Mouse (Mus musculus) neural tube, embryonic 15.5 days (tissue): ENCODE results near the gene Rprd1b. TPM values are rescaled to one million over a fixed set of nuclear protein-coding genes. Genes with fewer than 3 reads are reported as not detected.
A peak's percentile ranks its signal among the peaks of the same experiment; 100 is the strongest.

Experiments
- ATAC-seq: fragments of 200-750 bp; cut with Nextera tagmentation; 2 replicates; pipeline ENCODE4 v1.8.0; 2017; ENCODE audit warnings: mild to moderate bottlenecking, moderate TSS enrichment, moderate library complexity; ENCODE audit not compliant: low FRiP score
- H3K27ac ChIP-seq: fragments of 300-500 bp; sonication (generic); replicated peaks from 2 replicates; pipeline ENCODE4 v1.5.1; 2015; ENCODE audit warnings: mild to moderate bottlenecking, inconsistent platforms
- H3K27me3 ChIP-seq: fragments of 300-500 bp; sonication (generic); replicated peaks from 2 replicates; pipeline ENCODE4 v1.6.1; 2015; ENCODE audit warnings: inconsistent platforms
- H3K36me3 ChIP-seq: fragments of 300-500 bp; sonication (generic); 2 replicates; pipeline ENCODE4 v1.6.1; 2015; ENCODE audit warnings: inconsistent platforms
- H3K4me1 ChIP-seq: fragments of 300-500 bp; sonication (generic); 2 replicates; pipeline ENCODE4 v1.6.1; 2015; ENCODE audit warnings: inconsistent platforms
- H3K4me2 ChIP-seq: fragments of 300-500 bp; sonication (generic); 2 replicates; pipeline ENCODE4 v1.6.1; 2015; ENCODE audit warnings: inconsistent platforms, mild to moderate bottlenecking, moderate library complexity
- H3K4me3 ChIP-seq: fragments of 300-500 bp; sonication (generic); replicated peaks from 2 replicates; pipeline ENCODE4 v1.5.1; 2015; ENCODE audit warnings: mild to moderate bottlenecking, inconsistent platforms
- H3K9ac ChIP-seq: fragments of 300-500 bp; sonication (generic); replicated peaks from 2 replicates; pipeline ENCODE4 v1.6.1; 2015; ENCODE audit warnings: mild to moderate bottlenecking, inconsistent platforms
- H3K9me3 ChIP-seq: fragments of 300-500 bp; sonication (generic); replicated peaks from 2 replicates; pipeline ENCODE4 v1.6.1; 2016; ENCODE audit warnings: inconsistent platforms
- whole genome bisulfite sequencing: fragments of 180-500 bp; shearing (Covaris S2); methylation state at CpG from one replicate; pipeline ENCODE4 v1.1.7; 2015; ENCODE audit warnings: mixed read lengths; 5-methylcytosine and 5-hydroxymethylcytosine counted together
- polyA plus RNA-seq: library from polyadenylated mRNA; unstranded; fragments of >200 nt; fragmentation: Nextera tagmentation; extraction: Ambion mirVana; gene quantifications from 2 replicates; pipeline ENCODE4 v1.2.1, GENCODE M21; 2015

The Rprd1b gene
- polyA plus RNA-seq, 1 experiment from 2014 or later, result 28.5 TPM

GRCm38 (mm10) chr2:158005641-158006040, 22.7 kb upstream of the Rprd1b start:
- H3K27ac ChIP-seq, result no peak overlapping the region
- H3K9ac ChIP-seq, result no peak overlapping the region
- no peaks in the 10 kb centered on the region for H3K9me3 ChIP-seq
- H3K4me1 ChIP-seq, result 0 out of 2 replicates have a peak, but pooled peaks cover 1% of the 10 kb centered on the region
- H3K4me2 ChIP-seq, result no peak overlapping the region
- WGBS, result 98% methylated on average over 4 of the region's 4 CpGs
- no peaks in the 10 kb centered on the region for H3K27me3 ChIP-seq
- H3K4me3 ChIP-seq, result no peak overlapping the region
- peaks cover 17% of the 10 kb centered on the region; the same call in 1 of the 2 replicates for H3K36me3 ChIP-seq
- ATAC-seq, result no peak

- Histone ChIP-seq H3K9me3 (no peaks in the 10 kb centered on the region), H3K27me3 (no peaks in the 10 kb centered on the region), H3K4me2 (no peak overlapping the region), H3K4me1 (no peaks in the 10 kb centered on the region), H3K9ac (no peak overlapping the region), H3K36me3 (peaks cover 16% of the 10 kb centered on the region; the same call in 1 of the 2 replicates), H3K4me3 (no peak overlapping the region), H3K27ac (no peak overlapping the region)
- ATAC-seq, result no peak
- WGBS, result 89% methylated on average over 7 of the region's 7 CpGs
Measured at GRCm38 (mm10) chr2:158009373-158009772, 18.9 kb upstream of the Rprd1b start.

DNA sequence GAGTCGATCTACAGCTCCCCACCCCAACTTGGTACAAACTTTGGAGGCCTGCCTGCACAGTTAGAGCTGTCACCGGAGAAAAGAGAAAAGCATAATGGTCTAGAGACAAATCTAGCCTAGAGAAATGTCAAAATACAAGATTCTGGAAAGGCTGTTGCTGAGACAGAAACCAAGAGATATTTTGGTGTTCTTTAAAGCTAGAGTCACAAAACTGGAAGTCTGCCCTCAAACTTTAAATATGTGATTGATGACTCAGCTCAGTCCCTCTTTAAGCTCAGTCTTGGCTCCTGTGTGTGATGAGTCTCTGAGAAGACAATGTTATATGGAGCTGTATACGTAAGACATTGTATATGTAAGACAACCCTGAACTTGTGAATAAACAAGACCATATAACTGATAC, 15.7 kb upstream of the Rprd1b start:
- whole genome bisulfite sequencing, result 92% methylated on average over 3 of the region's 3 CpGs
- ATAC-seq, result no peak

GRCm38 (mm10) chr2:158017330-158017729, 11.0 kb upstream of the Rprd1b start:
- Histone ChIP-seq H3K4me3 (no peak overlapping the region), H3K27me3 (no peaks in the 10 kb centered on the region), H3K9ac (no peak overlapping the region), H3K36me3 (no peaks in the 10 kb centered on the region), H3K4me2 (no peak overlapping the region), H3K27ac (no peak overlapping the region), H3K9me3 (no peaks in the 10 kb centered on the region), H3K4me1 (no peaks in the 10 kb centered on the region)
- 93% methylated on average over 4 of the region's 4 CpGs for WGBS
- ATAC-seq, result no peak

More for the DNA sequence above, 15.7 kb upstream of the Rprd1b start:
- Histone ChIP-seq H3K27ac (no peak overlapping the region), H3K9me3 (no peaks in the 10 kb centered on the region), H3K4me1 (no peaks in the 10 kb centered on the region), H3K4me3 (no peak overlapping the region), H3K27me3 (no peaks in the 10 kb centered on the region), H3K9ac (no peak overlapping the region), H3K4me2 (no peak overlapping the region), H3K36me3 (peaks cover 8% of the 10 kb centered on the region; the same call in 1 of the 2 replicates)

GRCm38 (mm10) chr2:158027855-158028353, 393 bp upstream of the Rprd1b start:
- peak overlapping the region; percentile 94 for H3K27ac ChIP-seq
- H3K9ac ChIP-seq, result peak overlapping the region; percentile 96
- H3K4me2 ChIP-seq, result peak overlapping the region; percentile 87
- H3K27me3 ChIP-seq, result no peaks in the 10 kb centered on the region
- 2% methylated on average over 16 of the region's 16 CpGs for WGBS
- peak overlapping the region; percentile 96 for H3K4me3 ChIP-seq
- H3K9me3 ChIP-seq, result no peaks in the 10 kb centered on the region
- ATAC-seq, result no peak
- H3K36me3 ChIP-seq, result no peaks in the 10 kb centered on the region
- H3K4me1 ChIP-seq, result peaks cover 46% of the 10 kb centered on the region

DNA sequence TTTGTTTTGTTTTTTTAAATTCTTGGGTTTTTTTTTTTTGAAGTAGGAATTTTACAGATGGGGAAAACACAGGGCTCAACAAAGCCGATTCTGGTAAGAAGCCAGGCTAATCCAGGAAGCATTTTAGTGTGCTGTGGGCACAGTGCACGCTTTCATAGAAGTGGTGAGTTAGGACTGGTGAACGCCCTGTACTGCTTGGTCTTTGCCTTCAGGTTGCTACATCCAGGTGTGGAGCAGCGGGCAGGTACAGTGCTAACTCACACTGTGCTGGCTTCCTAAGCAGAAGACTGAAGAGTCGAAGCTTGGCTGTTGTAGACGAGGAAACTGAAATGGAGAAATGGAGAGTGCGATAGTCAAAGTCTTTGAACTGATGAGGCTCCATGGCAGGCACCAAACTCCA, 1.7 kb downstream of the Rprd1b start:
- Histone ChIP-seq H3K4me3 (peak overlapping the region; percentile 96), H3K36me3 (no peaks in the 10 kb centered on the region), H3K9me3 (no peaks in the 10 kb centered on the region), H3K4me2 (peak overlapping the region; percentile 87), H3K27me3 (no peaks in the 10 kb centered on the region), H3K4me1 (peaks cover 46% of the 10 kb centered on the region), H3K9ac (peak overlapping the region; percentile 96; the same call in 1 of the 2 replicates), H3K27ac (no peak overlapping the region)
- ATAC-seq, result no peak
- 87% methylated on average over 7 of the region's 7 CpGs for WGBS

GRCm38 (mm10) chr2:158035813-158036212, 7.5 kb downstream of the Rprd1b start:
- Histone ChIP-seq H3K27me3 (no peaks in the 10 kb centered on the region), H3K9me3 (no peaks in the 10 kb centered on the region), H3K4me2 (no peak overlapping the region), H3K36me3 (no peaks in the 10 kb centered on the region), H3K9ac (no peak overlapping the region), H3K4me3 (no peak overlapping the region), H3K27ac (no peak overlapping the region), H3K4me1 (peaks cover 16% of the 10 kb centered on the region)
- WGBS, result 95% methylated on average over 2 of the region's 2 CpGs
- ATAC-seq, result no peak

- peaks cover 10% of the 10 kb centered on the region for H3K4me1 ChIP-seq
- H3K27me3 ChIP-seq, result no peaks in the 10 kb centered on the region
- WGBS, result 87% methylated on average over 6 of the region's 6 CpGs
- no peak overlapping the region for H3K4me2 ChIP-seq
- no peak overlapping the region for H3K9ac ChIP-seq
- no peaks in the 10 kb centered on the region for H3K9me3 ChIP-seq
- peaks cover 2% of the 10 kb centered on the region; the same call in 1 of the 2 replicates for H3K36me3 ChIP-seq
- ATAC-seq, result no peak
- no peak overlapping the region for H3K27ac ChIP-seq
- H3K4me3 ChIP-seq, result no peak overlapping the region
Measured at GRCm38 (mm10) chr2:158036408-158036807, 8.1 kb downstream of the Rprd1b start.

DNA sequence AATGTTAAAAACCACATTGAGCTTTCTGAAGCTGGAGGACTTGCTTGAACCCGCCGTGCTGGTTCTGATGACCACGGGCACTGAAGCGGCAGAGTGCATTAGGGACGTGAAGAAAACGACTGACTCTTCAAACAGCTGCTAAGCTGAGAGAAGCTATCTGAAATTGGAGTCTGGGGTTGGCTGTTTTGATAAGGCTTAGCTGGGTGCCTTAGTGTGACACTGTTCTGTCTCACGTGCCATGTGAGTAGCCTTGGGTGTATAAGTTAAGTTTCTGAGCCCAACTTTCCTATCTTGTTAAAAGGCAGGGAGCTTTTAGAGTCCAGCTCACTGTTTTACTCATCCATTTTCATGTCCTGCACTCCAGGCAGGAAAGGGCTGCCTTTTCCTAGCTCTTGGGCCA, 8.7 kb downstream of the Rprd1b start:
- ATAC-seq, result no peak
- no peaks in the 10 kb centered on the region for H3K9me3 ChIP-seq
- WGBS, result 86% methylated on average over 7 of the region's 7 CpGs
- no peak overlapping the region for H3K4me2 ChIP-seq
- no peak overlapping the region for H3K4me3 ChIP-seq
- no peak overlapping the region for H3K9ac ChIP-seq
- H3K4me1 ChIP-seq, result peaks cover 6% of the 10 kb centered on the region; the same call in 1 of the 2 replicates
- H3K36me3 ChIP-seq, result peaks cover 4% of the 10 kb centered on the region; the same call in 1 of the 2 replicates
- H3K27me3 ChIP-seq, result no peaks in the 10 kb centered on the region
- no peak overlapping the region for H3K27ac ChIP-seq

DNA sequence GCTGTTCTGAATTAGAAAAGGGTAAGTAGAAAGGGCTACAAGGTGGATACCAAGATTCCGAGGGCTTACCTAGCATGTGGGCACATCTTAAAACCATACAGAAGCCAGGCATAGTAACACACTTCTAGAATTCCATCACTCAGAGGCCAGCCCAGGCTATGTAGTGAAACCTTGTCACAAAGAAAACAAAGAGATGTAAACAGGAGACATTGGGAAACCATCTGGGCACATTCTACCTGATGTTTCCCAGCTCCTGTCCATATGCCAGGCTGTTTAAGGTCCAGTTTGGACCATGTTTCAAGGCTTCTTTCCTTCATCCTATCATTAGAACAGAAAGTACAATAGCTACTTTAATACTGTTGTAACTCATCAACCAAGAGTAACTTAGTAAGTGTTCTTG, 9.3 kb downstream of the Rprd1b start:
- no peak overlapping the region for H3K4me3 ChIP-seq
- 93% methylated on average over 1 of the region's 1 CpGs for WGBS
- no peak overlapping the region for H3K4me2 ChIP-seq
- H3K9me3 ChIP-seq, result no peaks in the 10 kb centered on the region
- no peak for ATAC-seq
- H3K27me3 ChIP-seq, result no peaks in the 10 kb centered on the region
- no peak overlapping the region for H3K9ac ChIP-seq
- H3K27ac ChIP-seq, result no peak overlapping the region
- peaks cover 6% of the 10 kb centered on the region; the same call in 1 of the 2 replicates for H3K36me3 ChIP-seq
- no peaks in the 10 kb centered on the region for H3K4me1 ChIP-seq

- H3K27ac ChIP-seq, result no peak overlapping the region
- no peak for ATAC-seq
- no peak overlapping the region for H3K4me3 ChIP-seq
- no peaks in the 10 kb centered on the region for H3K27me3 ChIP-seq
- WGBS, result 84% methylated on average over 1 of the region's 1 CpGs
- H3K9ac ChIP-seq, result no peak overlapping the region
- no peaks in the 10 kb centered on the region for H3K9me3 ChIP-seq
- peaks cover 20% of the 10 kb centered on the region for H3K36me3 ChIP-seq
- H3K4me2 ChIP-seq, result no peak overlapping the region
- H3K4me1 ChIP-seq, result 0 out of 2 replicates have a peak, but pooled peaks cover 2% of the 10 kb centered on the region
Measured at GRCm38 (mm10) chr2:158039662-158040061, 11.4 kb downstream of the Rprd1b start.

DNA sequence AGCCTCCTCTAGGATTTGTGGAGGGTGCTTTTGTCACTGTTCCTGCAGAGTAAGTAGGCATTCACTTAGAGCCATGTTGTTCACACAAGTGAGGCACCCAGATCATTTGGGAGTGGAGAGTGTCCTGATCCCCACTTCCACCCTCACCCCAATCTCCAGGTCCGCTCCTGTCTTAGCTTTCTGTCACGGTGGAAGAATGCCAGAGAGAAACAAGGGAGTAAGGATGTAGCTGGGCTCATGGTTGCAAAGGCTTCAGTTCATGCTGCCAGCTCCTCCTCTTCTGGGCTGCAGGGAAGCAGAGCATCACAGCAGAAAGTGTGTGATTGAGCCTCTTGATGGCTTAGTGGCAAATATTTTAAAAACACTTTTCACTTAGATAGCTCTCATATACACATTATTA, 12.1 kb downstream of the Rprd1b start:
- WGBS, result 70% methylated on average over 2 of the region's 2 CpGs
- H3K4me1 ChIP-seq, result 0 out of 2 replicates have a peak, but pooled peaks cover 3% of the 10 kb centered on the region
- H3K4me2 ChIP-seq, result no peak overlapping the region
- H3K9me3 ChIP-seq, result no peaks in the 10 kb centered on the region
- no peak overlapping the region for H3K4me3 ChIP-seq
- H3K9ac ChIP-seq, result no peak overlapping the region
- no peak for ATAC-seq
- H3K27ac ChIP-seq, result no peak overlapping the region
- no peaks in the 10 kb centered on the region for H3K27me3 ChIP-seq
- H3K36me3 ChIP-seq, result peaks cover 27% of the 10 kb centered on the region
